Mouse (Mus musculus): ENCODE measurements around the gene E330017A01Rik.

- no peak for TF ChIP-seq POLR2A (IDR thresholded peaks at IDR 0.05; ENCODE audit: low read depth, low read length)
- no peak for TF ChIP-seq CTCF (IDR thresholded peaks at IDR 0.05; ENCODE audit: borderline replicate concordance, insufficient read depth, low read length)
These were observed 18.0 kb upstream of the E330017A01Rik start for GRCm38 (mm10) chr16:58656526-58656925.
